Mouse (Mus musculus) hindbrain, embryonic 11.5 days (tissue): ENCODE measurements around the gene Ptf1a. TPM values are rescaled to one million over a fixed set of nuclear protein-coding genes. Genes with fewer than 3 reads are reported as not detected.

Experiments
- ATAC-seq: fragments of 200-750 bp; cut with Nextera tagmentation; 2 replicates; pipeline ENCODE4 v1.8.0; 2017; ENCODE audit warnings: mild to moderate bottlenecking, moderate TSS enrichment, moderate library complexity; ENCODE audit not compliant: low FRiP score
- DNase-seq: peaks from one replicate; pipeline ENCODE4 v3.0.0-alpha.2; 2015; ENCODE audit warnings: low spot score
- H3K27ac ChIP-seq: fragments of 300-500 bp; sonication (generic); 2 replicates; pipeline ENCODE4 v1.5.1; 2014; ENCODE audit warnings: mild to moderate bottlenecking, low read depth, low read length
- H3K27me3 ChIP-seq: fragments of 300-500 bp; sonication (generic); 2 replicates; pipeline ENCODE4 v1.6.1; 2014; ENCODE audit warnings: mild to moderate bottlenecking, low read length, moderate library complexity, mixed read lengths; ENCODE audit not compliant: control insufficient read depth, insufficient read depth
- H3K36me3 ChIP-seq: fragments of 300-500 bp; sonication (generic); 2 replicates; pipeline ENCODE4 v1.6.1; 2014; ENCODE audit warnings: mild to moderate bottlenecking, low read length, moderate library complexity, mixed read lengths; ENCODE audit not compliant: control insufficient read depth, insufficient read depth
- H3K4me1 ChIP-seq: fragments of 300-500 bp; sonication (generic); replicated peaks from 2 replicates; pipeline ENCODE4 v1.6.1; 2014; ENCODE audit warnings: low read length, mixed read lengths; ENCODE audit not compliant: control insufficient read depth, insufficient read depth
- H3K4me2 ChIP-seq: fragments of 300-500 bp; sonication (generic); replicated peaks from 2 replicates; pipeline ENCODE4 v1.6.1; 2014; ENCODE audit warnings: mild to moderate bottlenecking, low read depth, low read length
- H3K4me3 ChIP-seq: fragments of 300-500 bp; sonication (generic); 2 replicates; pipeline ENCODE4 v1.5.1; 2014; ENCODE audit warnings: low read depth, low read length
- H3K9ac ChIP-seq: fragments of 300-500 bp; sonication (generic); 2 replicates; pipeline ENCODE4 v1.6.1; 2014; ENCODE audit warnings: low read depth, low read length
- H3K9me3 ChIP-seq: fragments of 300-500 bp; sonication (generic); 2 replicates; pipeline ENCODE4 v1.6.1; 2016; ENCODE audit warnings: low read length; ENCODE audit not compliant: control insufficient read depth
- WGBS: fragments of 180-500 bp; shearing (Covaris S2); extraction: QIAGEN DNeasy Blood & Tissue Kit; methylation state at CpG from one replicate; pipeline ENCODE4 v1.1.7; 2014; 5-methylcytosine and 5-hydroxymethylcytosine counted together
- polyA plus RNA-seq: library from polyadenylated mRNA; unstranded; fragments of >200 nt; fragmentation: Nextera tagmentation; extraction: Ambion mirVana; gene quantifications from 2 replicates; pipeline ENCODE4 v1.2.1, GENCODE M21; 2014

Ptf1a gene
- polyA plus RNA-seq, 1 experiment from 2014 or later, result 15.5 TPM

GRCm38 (mm10) chr2:19446746-19447145 lies 1.3 kb downstream of the Ptf1a start:
- H3K4me2 ChIP-seq, result peak overlapping the region; percentile 49
- H3K9ac ChIP-seq, result peak overlapping the region; percentile 45
- H3K9me3 ChIP-seq, result no peaks in the 10 kb centered on the region
- peaks cover 5% of the 10 kb centered on the region for H3K4me1 ChIP-seq
- peaks cover 90% of the 10 kb centered on the region for H3K27me3 ChIP-seq
- 4% methylated on average over 7 of the region's 7 CpGs for WGBS
- H3K27ac ChIP-seq, result no peak overlapping the region
- H3K4me3 ChIP-seq, result peak overlapping the region; percentile 45
- ATAC-seq, result no peak
- peak; percentile 47 for DNase-seq
- no peaks in the 10 kb centered on the region for H3K36me3 ChIP-seq

- H3K4me1 ChIP-seq, result peaks cover 5% of the 10 kb centered on the region
- peaks cover 91% of the 10 kb centered on the region for H3K27me3 ChIP-seq
- WGBS, result under 1% methylated on average over 30 of the region's 31 CpGs
- DNase-seq (peak; percentile 74), ATAC-seq (peak; percentile 52)
- H3K36me3 ChIP-seq, result no peaks in the 10 kb centered on the region
- peak overlapping the region; percentile 23 for H3K4me3 ChIP-seq
- H3K27ac ChIP-seq, result no peak overlapping the region
- H3K4me2 ChIP-seq, result peak overlapping the region; percentile 35
- H3K9ac ChIP-seq, result peak overlapping the region; percentile 28
- H3K9me3 ChIP-seq, result no peaks in the 10 kb centered on the region
Measured at GRCm38 (mm10) chr2:19448042-19448700, 2.7 kb downstream of the Ptf1a start.

- no peak for DNase-seq
- Histone ChIP-seq H3K9me3 (no peaks in the 10 kb centered on the region), H3K27ac (no peak overlapping the region), H3K4me2 (no peak overlapping the region), H3K27me3 (peaks cover 90% of the 10 kb centered on the region), H3K9ac (no peak overlapping the region), H3K4me3 (no peak overlapping the region), H3K36me3 (no peaks in the 10 kb centered on the region), H3K4me1 (peaks cover 5% of the 10 kb centered on the region)
- WGBS, result 18% methylated on average over 4 of the region's 4 CpGs
- ATAC-seq, result no peak
Measured at GRCm38 (mm10) chr2:19449308-19449707, 3.8 kb downstream of the Ptf1a start.

- Histone ChIP-seq H3K9me3 (no peaks in the 10 kb centered on the region), H3K9ac (no peak overlapping the region), H3K27ac (no peak overlapping the region), H3K4me3 (peak overlapping the region; percentile 23), H3K27me3 (peaks cover 89% of the 10 kb centered on the region), H3K4me1 (no peaks in the 10 kb centered on the region), H3K36me3 (no peaks in the 10 kb centered on the region), H3K4me2 (peak overlapping the region; percentile 35)
- ATAC-seq (no peak), DNase-seq (no peak)
- under 1% methylated on average over 19 of the region's 19 CpGs for WGBS
Measured at GRCm38 (mm10) chr2:19452531-19453055, 7.1 kb downstream of the Ptf1a start.

GRCm38 (mm10) chr2:19455228-19455627 lies 9.8 kb downstream of the Ptf1a start:
- no peak overlapping the region for H3K9ac ChIP-seq
- ATAC-seq (no peak), DNase-seq (peak; percentile 32)
- no peaks in the 10 kb centered on the region for H3K4me1 ChIP-seq
- H3K9me3 ChIP-seq, result no peaks in the 10 kb centered on the region
- peaks cover 80% of the 10 kb centered on the region for H3K27me3 ChIP-seq
- H3K27ac ChIP-seq, result no peak overlapping the region
- 3% methylated on average over 5 of the region's 5 CpGs for WGBS
- no peak overlapping the region for H3K4me3 ChIP-seq
- H3K4me2 ChIP-seq, result no peak overlapping the region
- H3K36me3 ChIP-seq, result no peaks in the 10 kb centered on the region

GRCm38 (mm10) chr2:19455857-19456482 lies 10.5 kb downstream of the Ptf1a start:
- Histone ChIP-seq H3K9ac (no peak overlapping the region), H3K9me3 (no peaks in the 10 kb centered on the region), H3K27me3 (peaks cover 77% of the 10 kb centered on the region), H3K27ac (no peak overlapping the region), H3K36me3 (no peaks in the 10 kb centered on the region), H3K4me3 (no peak overlapping the region), H3K4me1 (no peaks in the 10 kb centered on the region), H3K4me2 (no peak overlapping the region)
- ATAC-seq (no peak), DNase-seq (peak; percentile 12)
- 14% methylated on average over 10 of the region's 10 CpGs for WGBS

- Histone ChIP-seq H3K4me2 (no peak overlapping the region), H3K36me3 (no peaks in the 10 kb centered on the region), H3K27ac (no peak overlapping the region), H3K9ac (no peak overlapping the region), H3K4me1 (no peaks in the 10 kb centered on the region; the same call in 1 of the 2 replicates), H3K27me3 (peaks cover 62% of the 10 kb centered on the region), H3K9me3 (no peaks in the 10 kb centered on the region), H3K4me3 (no peak overlapping the region)
- DNase-seq, result peak; percentile 33
- peak; percentile 39; the same call in 1 of the 2 replicates for ATAC-seq
- WGBS, result 22% methylated on average over 2 of the region's 2 CpGs
Measured at GRCm38 (mm10) chr2:19458785-19459184, 13.3 kb downstream of the Ptf1a start.

- WGBS, result 41% methylated on average over 2 of the region's 2 CpGs
- Histone ChIP-seq H3K4me1 (no peaks in the 10 kb centered on the region; the same call in 1 of the 2 replicates), H3K36me3 (no peaks in the 10 kb centered on the region), H3K4me3 (no peak overlapping the region), H3K27ac (no peak overlapping the region), H3K27me3 (peaks cover 36% of the 10 kb centered on the region), H3K9me3 (no peaks in the 10 kb centered on the region), H3K9ac (no peak overlapping the region), H3K4me2 (no peak overlapping the region)
- ATAC-seq, result no peak
- no peak for DNase-seq
Measured at GRCm38 (mm10) chr2:19461940-19462339, 16.5 kb downstream of the Ptf1a start.

GRCm38 (mm10) chr2:19490262-19490661 lies 44.8 kb downstream of the Ptf1a start:
- WGBS, result 77% methylated on average over 3 of the region's 3 CpGs
- H3K4me3 ChIP-seq, result no peak overlapping the region
- no peak overlapping the region for H3K9ac ChIP-seq
- no peak overlapping the region for H3K4me2 ChIP-seq
- no peaks in the 10 kb centered on the region for H3K27me3 ChIP-seq
- no peak for ATAC-seq
- H3K27ac ChIP-seq, result no peak overlapping the region
- H3K36me3 ChIP-seq, result no peaks in the 10 kb centered on the region
- DNase-seq, result no peak
- no peaks in the 10 kb centered on the region for H3K9me3 ChIP-seq
- H3K4me1 ChIP-seq, result no peaks in the 10 kb centered on the region
